Comparison of ENCODE assay signal across 9 mouse cellular contexts in genomic region chr16:38985411-38985810, GRCm38 (mm10).
DNase-seq lines count a peak whose midpoint lies in the region; ATAC-seq and TF ChIP-seq lines count a peak whose summit lies in the region.
"Had no signal": no experiment of that assay in that cellular context is flagged by ENCODE, and none has a peak within 500 bp of the region (broad histone marks: within the 10 kb centered on the region; RNA-seq: fewer than 3 reads in every experiment).

No protein-coding gene starts in this region.

- no peak overlapping the region for H3K9ac ChIP-seq in forebrain, embryonic 16.5 days (replicated peaks; ENCODE audit: low read depth, low read length)
- no peak overlapping the region for H3K9ac ChIP-seq in forebrain, embryonic 15.5 days (replicated peaks)
- H3K9ac ChIP-seq in lung, embryonic 14.5 days = no peak overlapping the region
- H3K9ac ChIP-seq in hindbrain, embryonic 15.5 days = no peak overlapping the region
- no peak overlapping the region for H3K9ac ChIP-seq in neural tube, embryonic 13.5 days
- H3K9ac ChIP-seq: limb, embryonic 15.5 days had no signal

- peak; percentile 2 for DNase-seq in lung, embryonic 14.5 days
- DNase-seq in lung, postnatal 10 days = no peak
- DNase-seq in thymus, postnatal 14 days = no peak
- no peak for DNase-seq in MN1 (ENCODE audit: low spot score)

- H3K36me3 ChIP-seq in forebrain, embryonic 16.5 days (ENCODE audit: control insufficient read depth, insufficient read depth) = no peaks in the 10 kb centered on the region
- H3K36me3 ChIP-seq in forebrain, embryonic 15.5 days = no peaks in the 10 kb centered on the region
- no peaks in the 10 kb centered on the region for H3K36me3 ChIP-seq in lung, embryonic 14.5 days (ENCODE audit: insufficient read depth)
- no peaks in the 10 kb centered on the region for H3K36me3 ChIP-seq in hindbrain, embryonic 15.5 days
- no peaks in the 10 kb centered on the region for H3K36me3 ChIP-seq in neural tube, embryonic 13.5 days
- H3K36me3 ChIP-seq: limb, embryonic 15.5 days had no signal

- no peak overlapping the region for H3K4me2 ChIP-seq in forebrain, embryonic 16.5 days (ENCODE audit: low read length)
- no peak overlapping the region for H3K4me2 ChIP-seq in forebrain, embryonic 15.5 days (replicated peaks)
- H3K4me2 ChIP-seq in lung, embryonic 14.5 days = no peak overlapping the region
- H3K4me2 ChIP-seq in hindbrain, embryonic 15.5 days = no peak overlapping the region
- no peak overlapping the region for H3K4me2 ChIP-seq in neural tube, embryonic 13.5 days
- H3K4me2 ChIP-seq: limb, embryonic 15.5 days had no signal

- H3K9me3 ChIP-seq in forebrain, embryonic 16.5 days (ENCODE audit: control insufficient read depth, low read length) = no peaks in the 10 kb centered on the region
- no peaks in the 10 kb centered on the region for H3K9me3 ChIP-seq in forebrain, embryonic 15.5 days
- H3K9me3 ChIP-seq in lung, embryonic 14.5 days (ENCODE audit: low read depth, low read length) = no peaks in the 10 kb centered on the region
- H3K9me3 ChIP-seq in hindbrain, embryonic 15.5 days = no peaks in the 10 kb centered on the region
- H3K9me3 ChIP-seq in neural tube, embryonic 13.5 days = no peaks in the 10 kb centered on the region
- H3K9me3 ChIP-seq: limb, embryonic 15.5 days had no signal

- H3K27me3 ChIP-seq in forebrain, embryonic 16.5 days (replicated peaks; ENCODE audit: control insufficient read depth, insufficient read depth, low read length) = no peaks in the 10 kb centered on the region
- no peaks in the 10 kb centered on the region for H3K27me3 ChIP-seq in forebrain, embryonic 15.5 days
- H3K27me3 ChIP-seq in lung, embryonic 14.5 days (ENCODE audit: insufficient read depth, low read length) = no peaks in the 10 kb centered on the region
- no peaks in the 10 kb centered on the region for H3K27me3 ChIP-seq in hindbrain, embryonic 15.5 days
- no peaks in the 10 kb centered on the region for H3K27me3 ChIP-seq in neural tube, embryonic 13.5 days
- H3K27me3 ChIP-seq: limb, embryonic 15.5 days had no signal

- ATAC-seq in forebrain, embryonic 16.5 days = peak; percentile 26; the same call in 1 of the 2 replicates
- ATAC-seq in forebrain, embryonic 15.5 days (replicated peaks) = no peak; the same call in 1 of the 2 replicates
- ATAC-seq in lung, embryonic 14.5 days (ENCODE audit: insufficient read depth) = no peak
- peak; percentile 78 for ATAC-seq in hindbrain, embryonic 15.5 days (ENCODE audit: low FRiP score, low read depth)
- peak; percentile 46; the same call in 1 of the 2 replicates for ATAC-seq in neural tube, embryonic 13.5 days (ENCODE audit: low read depth)

- no peak overlapping the region for H3K27ac ChIP-seq in forebrain, embryonic 16.5 days (ENCODE audit: low read length)
- H3K27ac ChIP-seq in forebrain, embryonic 15.5 days (replicated peaks) = no peak overlapping the region
- no peak overlapping the region for H3K27ac ChIP-seq in lung, embryonic 14.5 days (ENCODE audit: low read depth)
- H3K27ac ChIP-seq in hindbrain, embryonic 15.5 days (replicated peaks) = no peak overlapping the region
- peak overlapping the region; percentile 46 for H3K27ac ChIP-seq in neural tube, embryonic 13.5 days (replicated peaks)
- H3K27ac ChIP-seq: limb, embryonic 15.5 days had no signal

- WGBS in forebrain, embryonic 16.5 days = 21% methylated on average over 3 of the region's 3 CpGs
- WGBS in forebrain, embryonic 15.5 days = 22% methylated on average over 3 of the region's 3 CpGs
- WGBS in lung, embryonic 14.5 days = 37% methylated on average over 3 of the region's 3 CpGs
- 39% methylated on average over 3 of the region's 3 CpGs for WGBS in hindbrain, embryonic 15.5 days
- 26% methylated on average over 3 of the region's 3 CpGs for WGBS in neural tube, embryonic 13.5 days

- no peak overlapping the region for H3K4me3 ChIP-seq in forebrain, embryonic 16.5 days (replicated peaks; ENCODE audit: low read length)
- H3K4me3 ChIP-seq in forebrain, embryonic 15.5 days = no peak overlapping the region
- no peak overlapping the region for H3K4me3 ChIP-seq in lung, embryonic 14.5 days (ENCODE audit: low read depth, low read length)
- H3K4me3 ChIP-seq in hindbrain, embryonic 15.5 days = no peak overlapping the region
- H3K4me3 ChIP-seq in neural tube, embryonic 13.5 days = no peak overlapping the region
- H3K4me3 ChIP-seq: limb, embryonic 15.5 days had no signal

- peaks cover 8% of the 10 kb centered on the region for H3K4me1 ChIP-seq in forebrain, embryonic 16.5 days (replicated peaks; ENCODE audit: control insufficient read depth, insufficient read depth, low read length)
- peaks cover 25% of the 10 kb centered on the region for H3K4me1 ChIP-seq in forebrain, embryonic 15.5 days
- H3K4me1 ChIP-seq in lung, embryonic 14.5 days (ENCODE audit: insufficient read depth) = no peaks in the 10 kb centered on the region
- H3K4me1 ChIP-seq in hindbrain, embryonic 15.5 days (replicated peaks) = peaks cover 23% of the 10 kb centered on the region
- H3K4me1 ChIP-seq in neural tube, embryonic 13.5 days (replicated peaks) = peaks cover 45% of the 10 kb centered on the region

- TF ChIP-seq CTCF in lung, embryonic 14.5 days (IDR thresholded peaks at IDR 0.05; ENCODE audit: low read depth) = no peak

Comparison
In these comparisons a context has a peak if more than half of its experiments do, and no peak if none do; other contexts are left out.
1. ATAC-seq: peak in forebrain, embryonic 16.5 days (single experiment), hindbrain, embryonic 15.5 days (single experiment) and neural tube, embryonic 13.5 days (single experiment); none in forebrain, embryonic 15.5 days (single experiment) and lung, embryonic 14.5 days (single experiment).